9 mouse cellular contexts compared by ENCODE assay signal in genomic region chr10:117431850-117432249, GRCm38 (mm10). TPM values are rescaled to one million over a fixed set of nuclear protein-coding genes. Genes with fewer than 3 reads are reported as not detected.
DNase-seq lines count a peak whose midpoint lies in the region; ATAC-seq and TF ChIP-seq lines count a peak whose summit lies in the region.
"Had no signal": no experiment of that assay in that cellular context is flagged by ENCODE, and none has a peak within 500 bp of the region (broad histone marks: within the 10 kb centered on the region; RNA-seq: fewer than 3 reads in every experiment).

No protein-coding gene starts in this region.

- no peak for TF ChIP-seq CTCF in heart, adult 2 months (IDR thresholded peaks at IDR 0.05)

- H3K27ac ChIP-seq in heart, embryonic 14.5 days (replicated peaks in 1 of 2; ENCODE audit: control insufficient read depth in 1 of 2, insufficient read depth in 1 of 2, low read depth in 2 of 2, low read length in 2 of 2): no peak overlapping the region
- no peak overlapping the region for H3K27ac ChIP-seq in heart, adult 2 months
- no peak overlapping the region for H3K27ac ChIP-seq in lung, embryonic 16.5 days (ENCODE audit: low read length)
- H3K27ac ChIP-seq in limb, embryonic 14.5 days (replicated peaks; ENCODE audit: low read depth, low read length): no peak overlapping the region
- no peak overlapping the region for H3K27ac ChIP-seq in stomach, embryonic 16.5 days (ENCODE audit: low read length)

- no peak for ATAC-seq in heart, embryonic 14.5 days (ENCODE audit: insufficient number of reproducible peaks, insufficient read depth, low FRiP score, low read depth)
- ATAC-seq in lung, embryonic 16.5 days (ENCODE audit: low read depth): no peak
- no peak for ATAC-seq in limb, embryonic 14.5 days (ENCODE audit: low FRiP score, low read depth)
- no peak for ATAC-seq in stomach, embryonic 16.5 days (ENCODE audit: insufficient read depth, low FRiP score)
- ATAC-seq: CD4-positive, CD25-positive, alpha-beta regulatory T cell, adult 4 months had no signal

- H3K79me2 ChIP-seq in heart, adult 2 months (replicated peaks; ENCODE audit: control insufficient read depth, insufficient read depth, low read length): no peaks in the 10 kb centered on the region

- intact Hi-C loops in heart, adult 2 months (cut with DNase I): no loop called here
- intact Hi-C loops in gastrocnemius, postnatal 14 days (cut with DNase I; ENCODE audit: low total_unique reads): loop anchor here (10.0 kb wide), 1 partner anchor 57 kb away; no protein-coding TSS in a partner anchor

- TF ChIP-seq EP300 in heart, adult 2 months (IDR thresholded peaks at IDR 0.05; ENCODE audit: insufficient read depth, low read depth, low read length): no peak

- DNase-seq in heart, adult 2 months: no peak
- DNase-seq in lung, postnatal 25 days (ENCODE audit: low spot score): no peak
- DNase-seq in limb, embryonic 14.5 days (ENCODE audit: low spot score): no peak
- DNase-seq in adrenal gland, postnatal 36 days: no peak
- DNase-seq in gastrocnemius, postnatal 14 days: no peak

- no peaks in the 10 kb centered on the region for H3K36me3 ChIP-seq in heart, embryonic 14.5 days (ENCODE audit: control insufficient read depth, insufficient read depth, low read length)
- H3K36me3 ChIP-seq in heart, adult 2 months (ENCODE audit: control insufficient read depth, insufficient read depth, low read length): no peaks in the 10 kb centered on the region
- no peaks in the 10 kb centered on the region for H3K36me3 ChIP-seq in lung, embryonic 16.5 days (ENCODE audit: control insufficient read depth, insufficient read depth, low read length)
- no peaks in the 10 kb centered on the region for H3K36me3 ChIP-seq in limb, embryonic 14.5 days (ENCODE audit: control insufficient read depth, insufficient read depth, low read length)
- H3K36me3 ChIP-seq in stomach, embryonic 16.5 days (ENCODE audit: control insufficient read depth, insufficient read depth, low read length): no peaks in the 10 kb centered on the region

- H3K4me2 ChIP-seq in heart, embryonic 14.5 days (ENCODE audit: low read length): peak overlapping the region; percentile 52
- H3K4me2 ChIP-seq in lung, embryonic 16.5 days (ENCODE audit: low read depth, low read length): peak overlapping the region; percentile 48
- H3K4me2 ChIP-seq in limb, embryonic 14.5 days (replicated peaks; ENCODE audit: low read depth, low read length, severe bottlenecking): peak overlapping the region; percentile 44; the same call in 1 of the 2 replicates
- H3K4me2 ChIP-seq in stomach, embryonic 16.5 days (ENCODE audit: low read depth, low read length): peak overlapping the region; percentile 42; the same call in 1 of the 2 replicates

- WGBS in heart, embryonic 14.5 days: 73% methylated on average over 12 of the region's 12 CpGs
- WGBS in heart, adult 2 months: 71% methylated on average over 12 of the region's 12 CpGs
- WGBS in lung, embryonic 16.5 days: 60% methylated on average over 12 of the region's 12 CpGs
- WGBS in limb, embryonic 14.5 days: 75% methylated on average over 12 of the region's 12 CpGs
- 67% methylated on average over 12 of the region's 12 CpGs for WGBS in stomach, embryonic 16.5 days

- peaks cover 7 to 9% of the 10 kb centered on the region in 2 experiments; a peak in 3 of 4 replicates for H3K4me1 ChIP-seq in heart, embryonic 14.5 days (ENCODE audit: control insufficient read depth in 2 of 2, insufficient read depth in 2 of 2, low read length in 2 of 2)
- peaks cover 3% of the 10 kb centered on the region for H3K4me1 ChIP-seq in heart, adult 2 months (ENCODE audit: control insufficient read depth, insufficient read depth, low read length)
- peaks cover 8% of the 10 kb centered on the region for H3K4me1 ChIP-seq in lung, embryonic 16.5 days (replicated peaks; ENCODE audit: control insufficient read depth, insufficient read depth, low read length)
- peaks cover 18% of the 10 kb centered on the region for H3K4me1 ChIP-seq in limb, embryonic 14.5 days (ENCODE audit: control insufficient read depth, insufficient read depth, low read length)
- peaks cover 10% of the 10 kb centered on the region for H3K4me1 ChIP-seq in stomach, embryonic 16.5 days (ENCODE audit: control insufficient read depth, insufficient read depth, low read length)

- TF ChIP-seq POLR2A in heart, adult 2 months (IDR thresholded peaks at IDR 0.05; ENCODE audit: insufficient read depth, low read depth, low read length): no peak
- TF ChIP-seq POLR2A in limb, embryonic 14.5 days (IDR thresholded peaks at IDR 0.05; ENCODE audit: borderline replicate concordance, extremely low read depth, insufficient read depth, insufficient read length): no peak

- no peaks in the 10 kb centered on the region for H3K9me3 ChIP-seq in heart, embryonic 14.5 days (ENCODE audit: control insufficient read depth, low read length)
- no peaks in the 10 kb centered on the region for H3K9me3 ChIP-seq in lung, embryonic 16.5 days (ENCODE audit: control insufficient read depth, low read length)
- H3K9me3 ChIP-seq in limb, embryonic 14.5 days (ENCODE audit: control insufficient read depth, low read length): no peaks in the 10 kb centered on the region
- H3K9me3 ChIP-seq in stomach, embryonic 16.5 days (replicated peaks; ENCODE audit: control insufficient read depth, low read length): no peaks in the 10 kb centered on the region

- H3K27me3 ChIP-seq in heart, embryonic 14.5 days (ENCODE audit: control insufficient read depth, insufficient read depth, low read length): 0 out of 2 replicates have a peak, but pooled peaks cover 5% of the 10 kb centered on the region
- H3K27me3 ChIP-seq in heart, adult 2 months (ENCODE audit: control insufficient read depth, insufficient read depth, low read length): no peaks in the 10 kb centered on the region; the same call in 1 of the 2 replicates
- no peaks in the 10 kb centered on the region for H3K27me3 ChIP-seq in lung, embryonic 16.5 days (ENCODE audit: control insufficient read depth, insufficient read depth, low read depth, low read length)
- H3K27me3 ChIP-seq in limb, embryonic 14.5 days (ENCODE audit: control insufficient read depth, insufficient read depth, low read length): no peaks in the 10 kb centered on the region
- H3K27me3 ChIP-seq in stomach, embryonic 16.5 days (ENCODE audit: control insufficient read depth, insufficient read depth, low read length): no peaks in the 10 kb centered on the region

- no peak overlapping the region for H3K4me3 ChIP-seq in heart, embryonic 14.5 days (ENCODE audit: control insufficient read depth in 1 of 2, insufficient read depth in 1 of 2, low read depth in 1 of 2, low read length in 2 of 2)
- H3K4me3 ChIP-seq in heart, adult 2 months: no peak overlapping the region
- H3K4me3 ChIP-seq in lung, embryonic 16.5 days (ENCODE audit: low read length): peak overlapping the region; percentile 36; the same call in 1 of the 2 replicates
- H3K4me3 ChIP-seq in limb, embryonic 14.5 days (replicated peaks; ENCODE audit: low read length): no peak overlapping the region
- H3K4me3 ChIP-seq in stomach, embryonic 16.5 days (replicated peaks; ENCODE audit: low read length): peak overlapping the region; percentile 11; the same call in 1 of the 2 replicates

- no peak overlapping the region for H3K9ac ChIP-seq in heart, embryonic 14.5 days (ENCODE audit: low read length)
- no peak overlapping the region for H3K9ac ChIP-seq in heart, adult 2 months (ENCODE audit: low read depth, low read length)
- H3K9ac ChIP-seq in lung, embryonic 16.5 days (ENCODE audit: low read length): 0 out of 2 replicates have a peak overlapping the region, but pooled peaks have one; percentile 24
- 0 out of 2 replicates have a peak overlapping the region, but pooled peaks have one; percentile 9 for H3K9ac ChIP-seq in limb, embryonic 14.5 days (ENCODE audit: low read depth, low read length, severe bottlenecking)
- no peak overlapping the region for H3K9ac ChIP-seq in stomach, embryonic 16.5 days (ENCODE audit: low read length)

RNA-seq across cellular contexts. Expression of gene Cpsf6, which starts 52.0 kb away (rescaled TPM):
- polyA plus RNA-seq in heart, embryonic 14.5 days (2014; fragmentation: Nextera tagmentation; extraction: Ambion mirVana): 93.0 and 101 TPM in 2 replicates
- total RNA-seq in heart, adult 2 months (2021): 10 to 100 TPM; 30.9 to 35.5 TPM
- polyA plus RNA-seq in heart, adult 2 months (2012; rRNA removed): 20.3 and 22.7 TPM in 2 replicates
- 151 and 162 TPM in 2 replicates for polyA plus RNA-seq in lung, embryonic 16.5 days (2015; fragmentation: Nextera tagmentation; extraction: Ambion mirVana)
- 119 and 137 TPM in 2 replicates for polyA plus RNA-seq in limb, embryonic 14.5 days (2012; rRNA removed)
- 144 and 153 TPM in 2 replicates for polyA plus RNA-seq in limb, embryonic 14.5 days (2014; fragmentation: Nextera tagmentation; extraction: Ambion mirVana)
- 121 and 123 TPM in 2 replicates for polyA plus RNA-seq in stomach, embryonic 16.5 days (2015; fragmentation: Nextera tagmentation; extraction: Ambion mirVana)
- 10 to 100 TPM; 61.3 to 77.6 TPM for total RNA-seq in adrenal gland, postnatal 36 days (2021)
- 10 to 100 TPM; 25.3 to 29.0 TPM for total RNA-seq in gastrocnemius, postnatal 14 days (2021)

Comparison
In these comparisons a context has a peak if more than half of its experiments do, and no peak if none do; other contexts are left out.
1. H3K4me3 ChIP-seq: peak in lung, embryonic 16.5 days (single experiment) and stomach, embryonic 16.5 days (single experiment); none in heart, embryonic 14.5 days (0 of 2), heart, adult 2 months (single experiment) and limb, embryonic 14.5 days (single experiment).
2. H3K9ac ChIP-seq: peak in lung, embryonic 16.5 days (single experiment) and limb, embryonic 14.5 days (single experiment); none in heart, embryonic 14.5 days (single experiment), heart, adult 2 months (single experiment) and stomach, embryonic 16.5 days (single experiment).
3. Peak in every context shown above with its lines, with median percentiles within 50 percentile points of each other: H3K4me2 ChIP-seq.